Mouse (Mus musculus) liver, embryonic 13.5 days (tissue): ENCODE data around the gene Magee1. TPM values are rescaled to one million over a fixed set of nuclear protein-coding genes. Genes with fewer than 3 reads are reported as not detected.
"Not testable (repeated sequence)": the region's sequence is repeated elsewhere in the genome, so short reads cannot be mapped to it uniquely, and the experiment has no call there.

Experiments
- ATAC-seq: fragments of 200-750 bp; cut with Nextera tagmentation; 2 replicates; pipeline ENCODE4 v1.8.0; 2017; ENCODE audit warnings: low read depth, mild to moderate bottlenecking, moderate number of reproducible peaks, moderate library complexity
- DNase-seq: peaks from one replicate; pipeline ENCODE4 v3.0.0; 2022
- H3K27ac ChIP-seq: fragments of 300-500 bp; sonication (generic); 2 replicates; pipeline ENCODE4 v1.5.1; 2015; ENCODE audit warnings: moderate library complexity, mild to moderate bottlenecking, inconsistent platforms
- H3K27me3 ChIP-seq: fragments of 300-500 bp; sonication (generic); 2 replicates; pipeline ENCODE4 v1.6.1; 2015; ENCODE audit warnings: mild to moderate bottlenecking, inconsistent platforms
- H3K36me3 ChIP-seq: fragments of 300-500 bp; sonication (generic); 2 replicates; pipeline ENCODE4 v1.6.1; 2015; ENCODE audit warnings: mild to moderate bottlenecking, inconsistent platforms
- H3K4me1 ChIP-seq: fragments of 300-500 bp; sonication (generic); replicated peaks from 2 replicates; pipeline ENCODE4 v1.6.1; 2015; ENCODE audit warnings: inconsistent platforms
- H3K4me2 ChIP-seq: fragments of 300-500 bp; sonication (generic); 2 replicates; pipeline ENCODE4 v1.6.1; 2015; ENCODE audit warnings: inconsistent platforms, mild to moderate bottlenecking, moderate library complexity
- H3K4me3 ChIP-seq: fragments of 300-500 bp; sonication (generic); replicated peaks from 2 replicates; pipeline ENCODE4 v1.5.1; 2015; ENCODE audit warnings: mild to moderate bottlenecking, inconsistent platforms
- H3K9ac ChIP-seq: fragments of 300-500 bp; sonication (generic); 2 replicates; pipeline ENCODE4 v1.6.1; 2015; ENCODE audit warnings: mild to moderate bottlenecking, inconsistent platforms
- H3K9me3 ChIP-seq: fragments of 300-500 bp; sonication (generic); replicated peaks from 2 replicates; pipeline ENCODE4 v1.6.1; 2016; ENCODE audit warnings: inconsistent platforms
- WGBS: fragments of 180-500 bp; shearing (Covaris S2); methylation state at CpG from one replicate; pipeline ENCODE4 v1.1.7; 2015; ENCODE audit not compliant: insufficient replicate concordance; 5-methylcytosine and 5-hydroxymethylcytosine counted together
- polyA plus RNA-seq: library from polyadenylated mRNA; unstranded; fragments of >200 nt; fragmentation: Nextera tagmentation; extraction: Ambion mirVana; gene quantifications from 2 replicates; pipeline ENCODE4 v1.2.1, GENCODE M21; 2015

Magee1 gene
- polyA plus RNA-seq = 2.1 and 2.5 TPM in 2 replicates

DNA sequence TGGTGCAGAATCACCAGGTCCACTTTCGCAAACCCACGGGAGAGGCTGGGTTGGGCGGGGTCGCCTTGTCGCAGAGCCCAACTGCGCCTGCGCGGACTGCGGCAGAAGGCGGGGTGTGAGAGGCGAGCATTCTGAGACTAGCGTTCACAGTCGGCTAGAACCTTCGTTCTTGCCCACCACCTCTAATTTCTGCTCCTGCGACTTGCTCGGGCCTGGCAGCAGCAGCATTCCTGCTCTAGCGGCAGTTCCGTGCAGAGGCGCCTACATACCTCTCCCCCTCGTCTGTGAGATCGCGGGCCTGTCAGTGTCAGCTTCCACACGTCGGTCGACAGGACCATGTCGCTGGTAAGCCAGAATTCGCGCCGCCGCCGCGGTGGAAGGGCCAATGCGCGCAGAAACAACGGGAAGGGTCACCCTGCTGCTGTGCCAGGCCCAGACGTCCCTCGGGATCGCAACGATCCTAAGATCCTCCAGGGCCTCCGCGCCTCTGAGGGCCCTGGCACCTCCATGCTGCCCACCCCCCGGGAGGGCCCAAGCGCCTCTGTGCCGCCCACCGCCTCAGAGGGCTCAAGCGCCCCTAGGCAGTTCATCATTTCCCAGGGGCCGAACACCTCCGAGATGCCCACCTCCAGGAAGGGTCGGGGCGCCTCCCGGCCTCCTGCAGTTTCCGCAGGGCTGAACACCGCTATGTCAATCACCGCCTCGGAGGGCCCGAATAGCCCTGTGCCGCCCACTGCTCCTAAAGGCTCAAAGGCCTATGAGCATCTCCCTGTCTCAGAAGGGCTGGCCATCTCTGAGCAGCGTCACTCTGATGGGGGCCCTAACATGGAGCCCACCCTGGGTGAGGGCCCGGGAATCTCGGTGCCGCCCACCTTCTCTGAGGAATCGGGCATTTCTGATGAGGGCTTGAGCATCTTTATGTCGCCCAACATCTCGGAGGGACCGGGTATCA lies at the start of gene Magee1:
Gene Magee1, plus strand, starts transcription at position 104 of the 952 bp plus-strand sequence.
- Histone ChIP-seq H3K4me3 (peak within 1 kb of the TSS; percentile 61), H3K36me3 (no peaks in the 10 kb centered on the region), H3K4me2 (peak within 1 kb of the TSS; percentile 88), H3K27me3 (peaks cover 37% of the 10 kb centered on the region), H3K27ac (no peak within 1 kb of the TSS), H3K4me1 (peaks cover 7% of the 10 kb centered on the region; the same call in 1 of the 2 replicates), H3K9ac (peak within 1 kb of the TSS; percentile 62), H3K9me3 (no peaks in the 10 kb centered on the region)
- 13% methylated on average over 64 of the region's 65 CpGs for WGBS
- ATAC-seq = peak; percentile 70
- peak; percentile 52 for DNase-seq

DNA sequence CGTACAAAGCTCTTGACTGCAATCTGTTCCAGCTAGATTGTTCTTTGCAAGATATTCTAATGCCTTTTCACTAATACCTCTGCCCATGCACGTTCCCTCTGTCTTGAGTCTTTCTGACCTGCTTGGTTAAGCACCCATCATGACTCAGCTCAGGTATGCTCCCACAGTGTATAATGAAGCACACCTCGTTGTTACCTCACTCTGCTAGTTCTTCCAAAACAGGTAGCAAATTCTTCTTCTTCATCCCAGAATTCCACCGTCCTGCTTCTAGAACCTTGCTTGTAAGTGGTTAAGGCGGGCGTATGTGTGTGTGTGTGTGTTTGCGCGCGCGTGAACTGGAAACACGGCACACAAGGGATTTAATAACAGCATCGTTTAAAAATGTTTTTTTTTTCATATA lies 41.0 kb upstream of the Magee1 start:
- DNase-seq (no peak), ATAC-seq (peak; percentile 30)
- peak overlapping the region; percentile 72 for H3K4me2 ChIP-seq
- no peak overlapping the region for H3K27ac ChIP-seq
- peak overlapping the region; percentile 54; the same call in 1 of the 2 replicates for H3K9ac ChIP-seq
- H3K4me1 ChIP-seq = peaks cover 4% of the 10 kb centered on the region
- H3K36me3 ChIP-seq = peaks cover 20% of the 10 kb centered on the region
- H3K4me3 ChIP-seq = peak overlapping the region; percentile 68
- H3K9me3 ChIP-seq = no peaks in the 10 kb centered on the region
- H3K27me3 ChIP-seq = no peaks in the 10 kb centered on the region
- WGBS = 9% methylated on average over 12 of the region's 12 CpGs

DNA sequence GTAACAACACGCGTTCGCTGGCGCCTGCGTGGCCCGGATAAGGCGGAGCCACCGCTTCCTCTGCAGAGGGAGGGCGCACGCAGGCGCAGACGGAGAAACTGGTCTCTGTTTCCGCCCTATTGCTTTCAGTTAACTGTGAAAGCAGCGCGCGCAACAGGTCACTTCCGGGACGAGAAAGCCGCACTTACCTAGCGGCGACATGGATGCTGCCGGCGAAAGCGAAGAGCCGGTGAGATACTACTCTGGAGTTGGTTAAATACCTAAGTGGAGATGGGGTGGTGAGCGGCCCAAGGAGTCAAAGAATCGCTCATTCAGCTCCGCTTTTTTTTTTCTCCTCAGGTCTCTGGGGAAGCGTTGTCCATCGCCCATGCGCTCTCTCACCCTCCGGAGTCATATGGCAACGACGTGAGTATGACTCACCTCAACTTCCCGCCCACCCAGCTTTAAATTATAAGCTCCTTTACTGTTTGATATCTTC lies 40.5 kb upstream of the Magee1 start, which contains the start of gene Pbdc1:
Gene Pbdc1, plus strand, starts transcription at position 142 of the 478 bp plus-strand sequence.
- no peaks in the 10 kb centered on the region for H3K27me3 ChIP-seq
- peak within 1 kb of the TSS; percentile 68 for H3K4me3 ChIP-seq
- peak within 1 kb of the TSS; percentile 72 for H3K4me2 ChIP-seq
- H3K9ac ChIP-seq = peak within 1 kb of the TSS; percentile 71
- peak within 1 kb of the TSS; percentile 39 for H3K27ac ChIP-seq
- ATAC-seq = peak; percentile 98
- H3K36me3 ChIP-seq = peaks cover 22% of the 10 kb centered on the region
- no peaks in the 10 kb centered on the region for H3K9me3 ChIP-seq
- WGBS = 2% methylated on average over 35 of the region's 35 CpGs
- peaks cover 4% of the 10 kb centered on the region for H3K4me1 ChIP-seq
- peak; percentile 86 for DNase-seq

DNA sequence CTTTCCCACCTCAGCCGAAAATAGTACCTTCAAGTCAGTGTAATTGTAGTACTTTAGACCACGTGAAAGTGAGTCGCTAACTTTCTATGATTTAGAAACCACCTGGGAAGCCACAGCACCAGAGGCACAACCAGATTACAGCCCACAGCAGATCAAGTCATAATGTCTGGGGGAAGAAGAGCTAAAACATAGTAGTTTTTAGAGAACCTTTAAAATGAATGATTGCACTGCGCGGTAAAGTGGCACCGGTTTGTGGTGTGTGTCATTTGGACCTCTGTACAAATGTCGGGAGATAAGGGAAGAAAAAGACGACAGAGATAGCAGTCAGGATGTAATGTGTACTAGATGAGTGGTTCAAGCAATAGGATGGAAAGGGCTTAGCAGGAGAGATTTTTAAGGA lies 40.1 kb upstream of the Magee1 start:
- DNase-seq = no peak
- H3K27ac ChIP-seq = peak overlapping the region; percentile 34
- H3K36me3 ChIP-seq = peaks cover 22% of the 10 kb centered on the region
- ATAC-seq = peak; percentile 30
- H3K4me3 ChIP-seq = peak overlapping the region; percentile 68
- peak overlapping the region; percentile 72 for H3K4me2 ChIP-seq
- peak overlapping the region; percentile 71 for H3K9ac ChIP-seq
- H3K27me3 ChIP-seq = no peaks in the 10 kb centered on the region
- H3K4me1 ChIP-seq = peaks cover 4% of the 10 kb centered on the region
- H3K9me3 ChIP-seq = no peaks in the 10 kb centered on the region
- 7% methylated on average over 8 of the region's 8 CpGs for WGBS

DNA sequence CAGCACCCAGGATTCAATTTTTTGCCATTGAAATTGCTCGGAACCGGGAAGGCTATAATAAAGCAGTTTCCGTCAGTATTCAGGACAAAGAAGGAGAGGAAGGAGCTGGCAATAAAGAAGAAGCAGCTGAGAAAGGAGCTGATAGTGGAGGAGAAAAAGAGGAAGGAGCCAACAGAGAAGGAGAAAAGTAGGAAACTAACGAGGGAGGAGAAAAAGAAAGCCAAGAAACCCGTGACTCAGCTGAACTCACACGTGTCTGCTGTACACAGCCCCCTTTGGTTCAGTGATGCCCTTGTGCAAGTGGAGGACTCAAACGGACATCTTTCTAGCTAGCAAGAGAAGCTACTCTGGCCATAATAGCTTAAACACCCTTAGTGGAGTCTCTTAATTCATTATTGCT lies 37.2 kb upstream of the Magee1 start:
- not testable (repeated sequence) for H3K27me3 ChIP-seq, H3K27ac ChIP-seq, H3K4me3 ChIP-seq, DNase-seq, H3K4me1 ChIP-seq, ATAC-seq, H3K4me2 ChIP-seq, H3K9ac ChIP-seq, H3K9me3 ChIP-seq
- WGBS = 68% methylated on average over 7 of the region's 7 CpGs
- H3K36me3 ChIP-seq = peaks cover 30% of the 10 kb centered on the region

DNA sequence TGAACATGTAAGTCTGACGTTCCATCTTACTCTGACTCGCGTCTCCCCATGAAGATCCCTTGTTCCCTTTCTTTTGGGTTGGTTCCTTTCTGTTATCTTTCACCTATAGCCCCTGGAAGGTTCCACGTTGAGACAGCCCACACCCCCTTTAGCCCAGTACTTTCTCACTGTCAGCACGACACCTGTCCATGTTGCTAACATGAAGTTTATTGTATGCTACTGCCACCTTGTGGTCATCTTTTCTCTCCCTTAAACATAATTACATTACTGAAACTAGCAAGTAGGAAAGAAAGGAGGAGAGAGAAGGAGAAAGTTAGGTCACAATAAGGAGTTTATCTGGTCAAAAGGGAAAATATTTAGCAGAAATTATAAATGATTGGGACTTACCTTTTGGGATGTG lies 16.0 kb upstream of the Magee1 start:
- H3K4me1 ChIP-seq = no peaks in the 10 kb centered on the region
- H3K9me3 ChIP-seq = no peaks in the 10 kb centered on the region
- ATAC-seq (no peak), DNase-seq (no peak)
- no peaks in the 10 kb centered on the region for H3K27me3 ChIP-seq
- H3K4me2 ChIP-seq = no peak overlapping the region
- H3K36me3 ChIP-seq = no peaks in the 10 kb centered on the region
- WGBS = 41% methylated on average over 5 of the region's 5 CpGs
- H3K27ac ChIP-seq = no peak overlapping the region
- no peak overlapping the region for H3K4me3 ChIP-seq
- H3K9ac ChIP-seq = no peak overlapping the region

DNA sequence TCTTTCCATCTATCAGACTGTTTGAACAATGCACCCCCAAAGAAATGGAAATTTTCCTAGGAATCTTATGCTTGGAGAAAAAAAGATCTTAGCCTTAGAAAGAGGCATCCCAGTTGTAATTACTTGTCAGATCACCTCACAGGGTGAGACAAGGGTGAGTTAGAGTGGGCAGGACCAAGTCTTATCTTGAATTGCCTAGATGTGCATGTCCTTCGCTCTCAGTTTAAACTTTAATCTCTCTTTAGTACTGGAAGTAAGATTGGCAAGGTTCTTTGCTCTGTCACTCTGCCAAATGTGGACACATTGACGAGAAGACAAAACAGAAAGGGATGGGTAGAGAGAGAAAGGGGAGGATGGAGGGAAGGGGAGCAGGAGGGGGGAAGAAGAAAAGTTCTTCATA lies 5.2 kb upstream of the Magee1 start:
- H3K9ac ChIP-seq = no peak overlapping the region
- no peaks in the 10 kb centered on the region for H3K36me3 ChIP-seq
- no peaks in the 10 kb centered on the region; the same call in 1 of the 2 replicates for H3K4me1 ChIP-seq
- H3K27me3 ChIP-seq = peaks cover 10% of the 10 kb centered on the region; the same call in 1 of the 2 replicates
- ATAC-seq (no peak), DNase-seq (no peak)
- 21% methylated on average over 2 of the region's 2 CpGs for WGBS
- H3K4me2 ChIP-seq = no peak overlapping the region
- no peak overlapping the region for H3K4me3 ChIP-seq
- no peak overlapping the region for H3K27ac ChIP-seq
- no peaks in the 10 kb centered on the region for H3K9me3 ChIP-seq

DNA sequence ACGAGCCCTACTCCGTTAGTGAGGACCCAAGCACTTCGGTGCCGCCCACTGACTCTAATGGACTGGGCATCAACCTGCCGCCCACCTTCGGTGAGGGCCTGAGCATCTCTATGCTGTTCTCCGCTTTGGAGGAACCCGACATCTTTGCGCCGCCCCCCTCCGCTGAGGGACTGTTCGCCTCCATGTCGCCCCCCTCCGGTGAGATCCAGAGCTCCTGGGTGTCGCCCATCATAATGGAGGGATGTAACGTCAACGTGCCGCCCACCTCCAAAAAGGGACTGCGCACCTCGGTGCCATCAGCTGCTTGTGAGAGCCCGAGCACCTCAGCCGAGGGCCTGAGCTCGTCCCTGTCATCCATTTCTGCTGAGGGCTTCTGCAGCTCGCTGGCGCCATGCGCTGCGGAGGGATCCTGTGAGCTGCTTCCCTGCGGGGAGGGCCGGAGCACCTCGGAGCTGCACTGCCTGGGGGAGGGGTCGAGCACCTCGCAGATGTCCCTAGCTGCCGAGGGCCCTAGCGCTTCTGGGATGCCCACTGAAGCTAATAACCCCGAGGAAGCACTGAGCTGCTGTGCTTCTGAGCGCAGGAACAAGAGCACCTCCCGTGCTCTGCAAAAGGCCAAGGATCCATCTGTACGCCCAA lies 1.2 kb downstream of the Magee1 start:
- Histone ChIP-seq H3K27me3 (peaks cover 37% of the 10 kb centered on the region), H3K4me3 (peak overlapping the region; percentile 61), H3K9ac (peak overlapping the region; percentile 62; the same call in 1 of the 2 replicates), H3K27ac (no peak overlapping the region), H3K4me1 (peaks cover 7% of the 10 kb centered on the region; the same call in 1 of the 2 replicates), H3K4me2 (peak overlapping the region; percentile 88), H3K9me3 (no peaks in the 10 kb centered on the region), H3K36me3 (no peaks in the 10 kb centered on the region)
- peak; percentile 33 for DNase-seq
- ATAC-seq = peak; percentile 59; the same call in 1 of the 2 replicates
- 17% methylated on average over 38 of the region's 38 CpGs for WGBS

DNA sequence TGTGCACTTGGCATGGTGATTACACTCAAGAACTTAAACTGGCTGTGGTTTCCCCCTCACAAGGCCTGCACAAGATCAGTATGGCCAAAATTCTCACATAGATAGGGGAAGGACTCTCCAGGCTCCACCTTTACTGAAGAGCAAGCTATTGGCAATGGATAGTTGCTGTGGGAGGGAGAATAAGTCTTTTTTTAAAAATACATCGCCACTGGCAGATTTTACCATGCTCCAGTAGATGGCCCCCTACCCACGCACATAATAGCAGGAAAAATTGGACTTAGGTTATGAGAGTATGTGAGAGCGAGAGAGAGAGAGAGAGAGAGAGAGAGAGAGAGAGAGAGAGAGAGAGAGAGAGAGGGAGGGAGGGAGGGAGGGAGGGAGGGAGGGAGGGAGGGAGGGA lies 4.7 kb downstream of the Magee1 start:
- no peak overlapping the region for H3K27ac ChIP-seq
- no peaks in the 10 kb centered on the region for H3K9me3 ChIP-seq
- no peak overlapping the region for H3K4me3 ChIP-seq
- H3K27me3 ChIP-seq = peaks cover 29% of the 10 kb centered on the region
- DNase-seq (no peak), ATAC-seq (no peak)
- no peak overlapping the region for H3K9ac ChIP-seq
- H3K36me3 ChIP-seq = no peaks in the 10 kb centered on the region
- 21% methylated on average over 2 of the region's 3 CpGs for WGBS
- H3K4me2 ChIP-seq = no peak overlapping the region
- peaks cover 7% of the 10 kb centered on the region; the same call in 1 of the 2 replicates for H3K4me1 ChIP-seq

DNA sequence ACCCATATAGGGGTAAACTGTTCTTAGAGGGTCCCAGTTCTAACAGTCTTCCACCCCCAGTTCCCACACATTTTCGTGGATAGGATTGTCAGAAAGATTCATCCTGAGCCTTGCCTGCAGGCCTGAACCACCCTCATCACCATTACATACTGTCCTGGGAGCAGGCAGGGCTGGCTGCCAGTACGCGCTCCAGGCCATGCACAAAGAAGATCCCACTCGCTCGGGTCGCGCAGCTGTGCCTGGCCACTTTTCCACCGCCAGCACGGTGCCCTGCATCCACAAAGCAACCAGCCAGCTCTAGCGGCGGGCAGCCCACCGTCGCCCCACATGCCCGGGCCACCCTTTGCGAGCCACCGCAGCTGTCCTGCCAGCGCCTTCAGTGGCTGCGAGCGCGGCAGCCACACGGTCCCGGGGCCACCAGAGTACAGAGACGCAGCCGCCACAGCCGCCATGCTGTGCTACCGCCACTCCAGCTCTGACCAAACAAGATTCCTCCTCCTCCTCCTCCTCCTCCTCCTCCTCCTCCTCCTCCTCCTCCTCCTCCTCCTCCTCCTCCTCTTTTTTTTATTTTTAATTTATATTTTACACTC lies 31.8 kb downstream of the Magee1 start:
- Histone ChIP-seq H3K4me2 (no peak overlapping the region), H3K27ac (no peak overlapping the region), H3K9ac (no peak overlapping the region), H3K27me3 (no peaks in the 10 kb centered on the region), H3K4me1 (no peaks in the 10 kb centered on the region), H3K4me3 (no peak overlapping the region), H3K36me3 (no peaks in the 10 kb centered on the region), H3K9me3 (no peaks in the 10 kb centered on the region)
- 52% methylated on average over 24 of the region's 26 CpGs for WGBS
- DNase-seq (no peak), ATAC-seq (no peak)

DNA sequence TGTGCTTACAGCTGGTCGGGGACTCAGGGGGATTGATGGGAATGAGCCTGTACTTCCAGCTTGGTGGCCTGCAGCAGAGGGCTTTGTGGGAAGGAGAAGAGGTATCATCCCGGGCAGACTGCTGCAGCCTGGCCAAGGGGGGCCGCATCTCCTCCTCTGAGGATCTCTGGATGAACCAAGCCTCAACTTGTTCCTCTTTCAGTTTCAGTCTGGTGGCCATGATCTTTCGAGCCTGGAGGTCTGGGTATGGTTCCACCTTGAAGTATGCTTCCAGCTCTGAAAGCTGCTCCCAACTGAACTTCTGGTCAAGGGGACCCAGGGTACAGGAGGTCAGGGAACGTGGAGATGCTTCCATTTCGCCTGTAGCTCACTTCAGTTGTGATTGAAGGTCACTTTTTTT lies 44.8 kb downstream of the Magee1 start:
- not testable (repeated sequence) for H3K9me3 ChIP-seq, H3K4me2 ChIP-seq
- 53% methylated on average over 6 of the region's 6 CpGs for WGBS

More for the DNA sequence above, 44.8 kb downstream of the Magee1 start:
- not testable (repeated sequence) for H3K4me3 ChIP-seq, DNase-seq, H3K9ac ChIP-seq, H3K36me3 ChIP-seq, ATAC-seq, H3K27ac ChIP-seq, H3K27me3 ChIP-seq, H3K4me1 ChIP-seq
